Mouse (Mus musculus) myocyte (in vitro differentiated cells): ENCODE measurements around the gene Lrrc56. TPM values are rescaled to one million over a fixed set of nuclear protein-coding genes. Genes with fewer than 3 reads are reported as not detected.

Source experiments
- H3K27me3 ChIP-seq: one replicate; pipeline ENCODE4 v1.6.1; 2011; ENCODE audit not compliant: control insufficient read depth, insufficient read depth, insufficient read length
- H3K36me3 ChIP-seq: one replicate; pipeline ENCODE4 v1.6.1; 2011; ENCODE audit not compliant: control insufficient read depth, insufficient read depth
- H3K4me2 ChIP-seq: one replicate; pipeline ENCODE4 v1.6.1; 2011; ENCODE audit warnings: low read depth, control low read depth
- H3K4me3 ChIP-seq: one replicate; pipeline ENCODE4 v1.5.1; 2011; ENCODE audit warnings: mild to moderate bottlenecking, control low read depth, moderate library complexity
- H3K79me2 ChIP-seq: one replicate; pipeline ENCODE4 v1.6.1; 2011; ENCODE audit not compliant: control insufficient read depth, insufficient read depth
- H3ac ChIP-seq: one replicate; pipeline ENCODE4 v1.6.1; 2011; ENCODE audit not compliant: control insufficient read depth, insufficient read length
- CEBPB ChIP-seq: IDR thresholded peaks from 2 replicates; pipeline ENCODE4 v1.6.1; 2011; ENCODE audit warnings: mild to moderate bottlenecking, moderate library complexity; ENCODE audit not compliant: poor library complexity, insufficient read depth, severe bottlenecking
- E2F4 ChIP-seq: IDR thresholded peaks from one replicate; pipeline ENCODE4 v1.6.1; 2011; ENCODE audit warnings: mild to moderate bottlenecking, control low read depth, moderate library complexity; ENCODE audit not compliant: insufficient read depth
- MAX ChIP-seq: IDR thresholded peaks from one replicate; pipeline ENCODE4 v1.6.1; 2011; ENCODE audit warnings: low read depth, mild to moderate bottlenecking, control low read depth
- MYOD1 ChIP-seq, 3 experiments: IDR thresholded peaks; one replicate each; pipeline ENCODE4 v1.6.1; 2011; ENCODE audit warnings: control low read depth in 2 of 3, low read depth in 2 of 3, mild to moderate bottlenecking in 2 of 3, moderate library complexity in 1 of 3; ENCODE audit not compliant: insufficient read length in 2 of 3, control insufficient read depth in 1 of 3
- MYOG ChIP-seq, 3 experiments: IDR thresholded peaks; one replicate each; pipeline ENCODE4 v1.6.1; 2011; ENCODE audit warnings: control low read depth in 2 of 3, low read depth in 2 of 3, mild to moderate bottlenecking in 2 of 3; ENCODE audit not compliant: insufficient read length in 2 of 3, control insufficient read depth in 1 of 3, insufficient read depth in 1 of 3
- POLR2A ChIP-seq: IDR thresholded peaks from one replicate; pipeline ENCODE4 v1.6.1; 2011; ENCODE audit warnings: low read depth, mild to moderate bottlenecking, control low read depth, moderate library complexity; ENCODE audit not compliant: insufficient read length
- POLR2AphosphoS2 ChIP-seq: IDR thresholded peaks from one replicate; pipeline ENCODE4 v1.6.1; 2011; ENCODE audit warnings: low read depth, control low read depth; ENCODE audit not compliant: insufficient read length
- REST ChIP-seq: IDR thresholded peaks from one replicate; pipeline ENCODE4 v1.6.1; 2011; ENCODE audit warnings: mild to moderate bottlenecking, control low read depth, moderate library complexity; ENCODE audit not compliant: insufficient read depth, insufficient read length
- SRF ChIP-seq: IDR thresholded peaks from one replicate; pipeline ENCODE4 v1.6.1; 2011; ENCODE audit warnings: low read depth; ENCODE audit not compliant: control insufficient read depth, insufficient read length
- TCF12 ChIP-seq: IDR thresholded peaks from one replicate; pipeline ENCODE4 v1.6.1; 2011; ENCODE audit warnings: mild to moderate bottlenecking, control low read depth; ENCODE audit not compliant: poor library complexity, insufficient read depth, severe bottlenecking
- TCF3 ChIP-seq: IDR thresholded peaks from one replicate; pipeline ENCODE4 v1.6.1; 2011; ENCODE audit warnings: low read depth, control low read depth; ENCODE audit not compliant: insufficient read length
- USF1 ChIP-seq: IDR thresholded peaks from one replicate; pipeline ENCODE4 v1.6.1; 2011; ENCODE audit warnings: low read depth, mild to moderate bottlenecking, control low read depth, moderate library complexity
- polyA plus RNA-seq: library from polyadenylated mRNA; unstranded; fragments of >200 nt; fragmentation: generic; extraction: Trizol; gene quantifications from one replicate; pipeline ENCODE4 v1.2.1, GENCODE M21; 2012; ENCODE audit warnings: missing spikeins

Gene Lrrc56
- polyA plus RNA-seq, 1 experiment = 1.1 TPM

GRCm38 (mm10) chr7:141175068-141175467 is 18.9 kb upstream of the Lrrc56 start:
- Histone ChIP-seq H3K27me3 (peaks cover 6% of the 10 kb centered on the region), H3K79me2 (no peaks in the 10 kb centered on the region), H3K36me3 (no peaks in the 10 kb centered on the region), H3K4me3 (no peak overlapping the region), H3K4me2 (no peak overlapping the region), H3ac (no peak overlapping the region)
- TF ChIP-seq SRF = no peak
- no peak for TF ChIP-seq MYOD1 (IDR thresholded peaks at IDR 0.05; ENCODE audit: control insufficient read depth in 1 of 3, insufficient read length in 2 of 3, low read depth in 2 of 3)
- no peak for TF ChIP-seq MYOG (IDR thresholded peaks at IDR 0.05; ENCODE audit: control insufficient read depth in 1 of 3, insufficient read depth in 1 of 3, insufficient read length in 2 of 3, low read depth in 2 of 3)
- TF ChIP-seq REST = no peak
- TF ChIP-seq MAX = no peak
- no peak for TF ChIP-seq USF1
- no peak for TF ChIP-seq TCF3

- Histone ChIP-seq H3K4me2 (peak overlapping the region; percentile 22), H3K4me3 (no peak overlapping the region), H3K27me3 (peaks cover 6% of the 10 kb centered on the region), H3ac (no peak overlapping the region), H3K36me3 (no peaks in the 10 kb centered on the region), H3K79me2 (no peaks in the 10 kb centered on the region)
- TF ChIP-seq E2F4 (no peak), MYOD1 (IDR thresholded peaks at IDR 0.05; ENCODE audit: control insufficient read depth in 1 of 3, insufficient read length in 2 of 3, low read depth in 2 of 3) (no peak), MYOG (IDR thresholded peaks at IDR 0.05; ENCODE audit: control insufficient read depth in 1 of 3, insufficient read depth in 1 of 3, insufficient read length in 2 of 3, low read depth in 2 of 3) (no peak), REST (no peak), POLR2A (no peak), USF1 (no peak), SRF (no peak), TCF12 (no peak), CEBPB (no peak), MAX (no peak)
Measured at GRCm38 (mm10) chr7:141176173-141176572, 17.8 kb upstream of the Lrrc56 start.

GRCm38 (mm10) chr7:141188194-141188593 is 5.8 kb upstream of the Lrrc56 start:
- Histone ChIP-seq H3K36me3 (peaks cover 18% of the 10 kb centered on the region), H3K4me3 (no peak overlapping the region), H3K4me2 (no peak overlapping the region), H3K79me2 (peaks cover 9% of the 10 kb centered on the region), H3ac (no peak overlapping the region), H3K27me3 (no peaks in the 10 kb centered on the region)
- peak; percentile 52 for TF ChIP-seq POLR2AphosphoS2
- TF ChIP-seq E2F4 = no peak
- no peak for TF ChIP-seq TCF12

GRCm38 (mm10) chr7:141188733-141189132 is 5.2 kb upstream of the Lrrc56 start:
- Histone ChIP-seq H3K79me2 (peaks cover 9% of the 10 kb centered on the region), H3K4me2 (no peak overlapping the region), H3ac (no peak overlapping the region), H3K4me3 (no peak overlapping the region), H3K27me3 (no peaks in the 10 kb centered on the region), H3K36me3 (peaks cover 18% of the 10 kb centered on the region)
- no peak for TF ChIP-seq SRF
- TF ChIP-seq POLR2A = no peak
- no peak for TF ChIP-seq CEBPB
- TF ChIP-seq MYOD1 (IDR thresholded peaks at IDR 0.05; ENCODE audit: control insufficient read depth in 1 of 3, insufficient read length in 2 of 3, low read depth in 2 of 3) = no peak
- no peak for TF ChIP-seq POLR2AphosphoS2
- TF ChIP-seq TCF12 = no peak
- no peak for TF ChIP-seq REST
- TF ChIP-seq TCF3 = no peak
- TF ChIP-seq E2F4 = no peak
- TF ChIP-seq USF1 = no peak
- no peak for TF ChIP-seq MAX

- H3ac ChIP-seq = no peak overlapping the region
- TF ChIP-seq E2F4 = no peak
- no peak for TF ChIP-seq TCF3
- TF ChIP-seq POLR2AphosphoS2 = no peak
- TF ChIP-seq MYOG (IDR thresholded peaks at IDR 0.05; ENCODE audit: control insufficient read depth in 1 of 3, insufficient read depth in 1 of 3, insufficient read length in 2 of 3, low read depth in 2 of 3) = no peak
- TF ChIP-seq CEBPB = no peak
- TF ChIP-seq REST = no peak
- no peak for TF ChIP-seq POLR2A
- TF ChIP-seq MYOD1 (IDR thresholded peaks at IDR 0.05; ENCODE audit: control insufficient read depth in 1 of 3, insufficient read length in 2 of 3, low read depth in 2 of 3) = no peak
- TF ChIP-seq MAX = no peak
- no peak for TF ChIP-seq SRF
- TF ChIP-seq TCF12 = no peak
- TF ChIP-seq USF1 = no peak
- peaks cover 18% of the 10 kb centered on the region for H3K36me3 ChIP-seq
- H3K4me2 ChIP-seq = no peak overlapping the region
- no peaks in the 10 kb centered on the region for H3K27me3 ChIP-seq
- H3K4me3 ChIP-seq = no peak overlapping the region
- peaks cover 9% of the 10 kb centered on the region for H3K79me2 ChIP-seq
Measured at GRCm38 (mm10) chr7:141190220-141190619, 3.7 kb upstream of the Lrrc56 start.
